Mouse (Mus musculus) inflammation-experienced regulatory T-cells, adult 16 weeks (primary cell): ENCODE results near the gene Oaf. TPM values are rescaled to one million over a fixed set of nuclear protein-coding genes. Genes with fewer than 3 reads are reported as not detected.

Source experiments
- polyA plus RNA-seq: library from polyadenylated mRNA; unstranded; fragments of 100-300 nt; shearing (Covaris generic); gene quantifications from one replicate; pipeline ENCODE4 v1.2.1, GENCODE M21; 2017

Oaf gene
- not detected for polyA plus RNA-seq

GRCm38 (mm10) chr9:43239712-43240593 is at the start of gene Oaf:
TSS of gene Oaf (minus strand) at chr9:43239911.

GRCm38 (mm10) chr9:43210190-43210682 is 29.5 kb downstream of the Oaf start, which contains the start of gene Pou2f3:
TSS of gene Pou2f3 (minus strand) at chr9:43210369.

Other genes starting within 250 kb of the Oaf start
- gene Arhgef12, start 132.7 kb downstream of the Oaf start, polyA plus RNA-seq, result 6.7 TPM
- 14.8 TPM for gene Tmem136, start 123.3 kb downstream of the Oaf start, polyA plus RNA-seq
- gene Pou2f3, start 29.5 kb downstream of the Oaf start, polyA plus RNA-seq, result not detected
- gene Trim29, start 70.9 kb upstream of the Oaf start, polyA plus RNA-seq, result not detected